Mouse (Mus musculus) hindbrain, embryonic 15.5 days (tissue): ENCODE data around the gene Heca. TPM values are rescaled to one million over a fixed set of nuclear protein-coding genes. Genes with fewer than 3 reads are reported as not detected.
"Not testable (repeated sequence)": the region's sequence is repeated elsewhere in the genome, so short reads cannot be mapped to it uniquely, and the experiment has no call there.

Experiments used
- ATAC-seq: fragments of 200-750 bp; cut with Nextera tagmentation; 2 replicates; pipeline ENCODE4 v1.8.0; 2017; ENCODE audit warnings: low read depth, moderate number of reproducible peaks, moderate TSS enrichment; ENCODE audit not compliant: low FRiP score
- H3K27ac ChIP-seq: fragments of 300-500 bp; sonication (generic); replicated peaks from 2 replicates; pipeline ENCODE4 v1.5.1; 2015; ENCODE audit warnings: mild to moderate bottlenecking, inconsistent platforms
- H3K27me3 ChIP-seq: fragments of 300-500 bp; sonication (generic); 2 replicates; pipeline ENCODE4 v1.6.1; 2015; ENCODE audit warnings: control low read depth, inconsistent platforms
- H3K36me3 ChIP-seq: fragments of 300-500 bp; sonication (generic); 2 replicates; pipeline ENCODE4 v1.6.1; 2015; ENCODE audit warnings: control low read depth, inconsistent platforms
- H3K4me1 ChIP-seq: fragments of 300-500 bp; sonication (generic); replicated peaks from 2 replicates; pipeline ENCODE4 v1.6.1; 2015; ENCODE audit warnings: control low read depth, inconsistent platforms
- H3K4me2 ChIP-seq: fragments of 300-500 bp; sonication (generic); 2 replicates; pipeline ENCODE4 v1.6.1; 2015; ENCODE audit warnings: moderate library complexity, mild to moderate bottlenecking, inconsistent platforms
- H3K4me3 ChIP-seq: fragments of 300-500 bp; sonication (generic); 2 replicates; pipeline ENCODE4 v1.5.1; 2015; ENCODE audit warnings: mild to moderate bottlenecking, inconsistent platforms
- H3K9ac ChIP-seq: fragments of 300-500 bp; sonication (generic); 2 replicates; pipeline ENCODE4 v1.6.1; 2015; ENCODE audit warnings: inconsistent platforms
- H3K9me3 ChIP-seq: fragments of 300-500 bp; sonication (generic); 2 replicates; pipeline ENCODE4 v1.6.1; 2016; ENCODE audit warnings: control low read depth, inconsistent platforms
- WGBS: fragments of 180-500 bp; shearing (Covaris S2); methylation state at CpG from one replicate; pipeline ENCODE4 v1.1.7; 2015; 5-methylcytosine and 5-hydroxymethylcytosine counted together
- polyA plus RNA-seq: library from polyadenylated mRNA; unstranded; fragments of >200 nt; fragmentation: Nextera tagmentation; extraction: Ambion mirVana; gene quantifications from 2 replicates; pipeline ENCODE4 v1.2.1, GENCODE M21; 2015

The Heca gene
- polyA plus RNA-seq, 1 experiment from 2014 or later = 4.7 TPM

DNA sequence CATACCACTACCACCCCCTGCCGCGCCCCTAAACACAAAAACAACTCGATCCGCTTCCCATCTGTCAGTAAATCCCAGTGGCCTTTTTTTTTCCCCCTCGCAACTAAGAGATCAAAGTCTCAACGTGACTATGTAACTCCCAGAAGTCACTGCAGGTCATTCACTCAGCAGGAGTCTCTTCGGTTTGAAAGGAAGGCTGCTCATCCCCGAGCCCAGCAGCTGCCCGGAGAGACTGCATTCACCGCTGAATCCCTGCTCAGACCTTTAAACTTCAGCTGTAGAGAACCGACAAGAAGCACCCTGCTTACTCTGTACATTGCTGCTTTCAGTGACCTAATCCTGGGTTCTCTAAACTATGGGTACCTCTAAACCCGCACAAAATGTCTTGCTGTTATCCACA, 120.5 kb downstream of the Heca start:
- H3K27ac ChIP-seq = 0 out of 2 replicates have a peak overlapping the region, but pooled peaks have one; percentile 19
- peaks cover 4% of the 10 kb centered on the region for H3K4me1 ChIP-seq
- H3K27me3 ChIP-seq = no peaks in the 10 kb centered on the region
- no peaks in the 10 kb centered on the region for H3K36me3 ChIP-seq
- WGBS = 1% methylated on average over 12 of the region's 12 CpGs
- 0 out of 2 replicates have a peak, but pooled peaks have one; percentile 48 for ATAC-seq
- H3K9ac ChIP-seq = 0 out of 2 replicates have a peak overlapping the region, but pooled peaks have one; percentile 12
- H3K4me3 ChIP-seq = peak overlapping the region; percentile 21
- H3K4me2 ChIP-seq = peak overlapping the region; percentile 54
- H3K9me3 ChIP-seq = no peaks in the 10 kb centered on the region

DNA sequence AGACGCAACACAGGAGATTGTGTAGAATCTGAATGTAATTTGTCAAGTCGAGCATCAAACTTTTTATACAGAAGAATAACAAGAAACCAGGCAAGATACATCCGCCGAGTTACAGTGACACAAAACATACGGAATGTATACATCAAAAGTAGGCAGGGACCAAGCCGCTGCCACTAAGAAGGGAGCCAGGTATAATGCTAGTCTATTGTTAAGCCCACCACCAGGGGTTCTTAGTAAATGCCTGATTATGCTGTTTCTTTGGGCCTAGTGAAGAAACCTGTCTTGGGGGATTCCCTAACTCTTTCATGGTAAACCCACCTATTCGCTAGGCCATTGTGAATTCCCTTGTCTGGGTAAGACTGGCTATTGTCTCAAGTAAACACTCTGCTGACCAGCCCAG, 127.4 kb downstream of the Heca start:
- not testable (repeated sequence) for H3K4me3 ChIP-seq, H3K4me2 ChIP-seq, H3K9me3 ChIP-seq, H3K36me3 ChIP-seq, H3K27ac ChIP-seq, H3K9ac ChIP-seq, ATAC-seq, H3K4me1 ChIP-seq, H3K27me3 ChIP-seq
- 91% methylated on average over 7 of the region's 7 CpGs for WGBS

Other genes with a start within 250 kb of the Heca start
- 81.0 and 91.5 TPM in 2 replicates for gene Cited2, start 224.8 kb downstream of the Heca start, polyA plus RNA-seq
- gene Txlnb, start 151.8 kb downstream of the Heca start, polyA plus RNA-seq = 1.7 TPM in 2 replicates
- 59.6 and 62.0 TPM in 2 replicates for gene Abracl, start 75.2 kb upstream of the Heca start, polyA plus RNA-seq
- 29.9 and 31.5 TPM in 2 replicates for gene Reps1, start 107.8 kb upstream of the Heca start, polyA plus RNA-seq